Mouse (Mus musculus) skeletal muscle tissue, adult 2 months (tissue): ENCODE data around the gene Tead4.
"Not testable (repeated sequence)": the region's sequence is repeated elsewhere in the genome, so short reads cannot be mapped to it uniquely, and the experiment has no call there.

Experiments
- DNase-seq: peaks from one replicate; pipeline ENCODE4 v3.0.0-alpha.2; 2012; ENCODE audit warnings: low read depth, low spot score

Tead4 gene

GRCm38 (mm10) chr6:128237102-128237763 lies 63.4 kb downstream of the Tead4 start:
- DNase-seq = no peak

GRCm38 (mm10) chr6:128236581-128236980 lies 64.0 kb downstream of the Tead4 start:
- DNase-seq = peak; percentile 90

GRCm38 (mm10) chr6:128234206-128234605 lies 66.4 kb downstream of the Tead4 start:
- DNase-seq = peak; percentile 30

DNA sequence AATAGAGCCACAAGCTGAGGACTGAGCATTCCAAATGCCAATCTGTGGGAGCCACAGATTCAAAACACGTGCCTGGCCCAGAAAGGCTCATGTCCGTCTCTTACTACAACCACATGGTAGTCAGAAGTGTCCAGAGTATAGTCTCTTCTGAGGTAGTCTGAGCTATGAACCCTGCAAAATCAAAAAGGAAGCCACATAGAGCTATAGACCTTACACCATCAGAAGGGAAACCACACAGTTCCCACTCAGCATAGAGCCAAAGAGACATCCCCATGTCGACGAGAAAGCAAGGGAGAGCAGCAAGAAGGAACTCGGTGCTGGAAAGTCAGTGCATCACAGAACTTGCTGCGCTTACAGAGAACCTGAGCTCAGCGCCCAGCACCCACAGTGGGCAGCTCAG lies 68.4 kb downstream of the Tead4 start:
- DNase-seq = no peak

GRCm38 (mm10) chr6:128231741-128232140 lies 68.9 kb downstream of the Tead4 start:
- DNase-seq = no peak

- no peak for DNase-seq
Measured at GRCm38 (mm10) chr6:128227438-128228017, 73.1 kb downstream of the Tead4 start.

DNA sequence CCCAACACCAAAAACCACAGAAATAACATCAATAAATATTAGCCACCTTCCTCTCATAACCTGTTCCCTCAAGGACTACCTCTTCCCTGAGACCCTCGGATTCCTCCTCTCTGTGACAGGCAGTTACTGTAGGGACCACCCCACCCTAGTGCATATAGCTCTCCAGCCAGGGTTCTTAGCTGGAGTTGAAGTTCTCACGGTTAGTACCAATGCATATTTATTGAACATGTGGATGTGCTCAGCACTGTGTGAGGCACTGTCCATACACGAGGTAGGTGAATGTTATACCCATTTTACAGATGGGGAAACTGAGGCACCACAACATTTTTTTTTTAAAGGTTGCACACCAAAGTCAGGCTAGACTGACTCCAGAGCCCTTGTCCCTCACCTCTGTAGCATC lies 73.7 kb downstream of the Tead4 start:
- no peak for DNase-seq

DNA sequence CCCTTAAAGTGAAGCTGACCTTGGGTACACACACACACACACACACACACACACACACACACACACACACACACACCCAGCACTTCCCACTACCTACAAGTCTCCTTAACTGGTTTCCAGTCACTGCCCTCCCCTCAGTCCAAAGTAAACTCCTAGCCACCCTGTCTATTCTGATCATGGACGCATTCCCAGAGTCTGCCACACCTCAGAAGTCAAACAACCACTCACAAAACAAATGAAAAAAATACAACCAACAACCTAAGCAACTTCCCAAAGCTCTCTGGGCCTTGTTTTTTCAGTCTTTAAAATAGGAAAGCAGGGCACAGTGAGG lies 74.8 kb downstream of the Tead4 start:
- no peak for DNase-seq

DNA sequence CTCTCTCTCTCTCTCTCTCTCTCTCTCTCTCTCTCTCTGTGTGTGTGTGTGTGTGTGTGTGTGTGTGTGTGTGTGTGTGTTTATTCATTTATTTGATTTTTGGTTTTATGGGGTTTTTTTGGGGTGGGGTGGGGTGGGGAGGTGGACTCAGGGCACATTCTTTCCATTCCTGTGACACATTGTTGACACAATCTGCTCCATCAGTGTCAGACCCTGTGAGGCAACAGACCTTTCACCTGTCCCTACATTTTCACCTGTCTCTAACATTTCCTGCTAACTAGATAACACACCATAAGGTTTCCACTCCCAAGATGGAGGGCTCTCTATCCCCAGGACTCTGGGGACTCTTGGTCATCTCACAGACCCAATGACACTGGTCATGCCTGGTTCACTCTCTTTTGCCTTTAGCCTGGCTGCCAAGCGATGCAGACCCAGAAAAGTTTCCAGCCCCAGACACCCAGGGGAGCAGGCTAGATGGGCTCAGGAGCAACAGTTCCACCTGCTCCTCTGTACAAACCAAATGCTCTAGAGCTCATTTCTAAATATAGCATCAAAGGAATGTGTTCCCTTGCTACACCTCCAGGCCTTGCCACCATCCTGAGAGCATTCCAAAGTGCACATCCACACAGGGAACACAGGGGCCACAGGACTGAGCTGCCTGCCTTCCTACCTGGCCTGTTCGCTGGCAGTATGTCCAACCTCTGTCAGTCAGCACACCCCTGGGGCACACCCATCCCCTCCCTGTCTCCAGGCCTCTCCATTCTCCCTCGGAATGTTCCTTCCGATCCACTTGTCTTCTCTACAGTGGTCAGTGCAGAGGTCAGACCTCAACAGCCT lies 75.4 kb downstream of the Tead4 start:
- no peak for DNase-seq

DNA sequence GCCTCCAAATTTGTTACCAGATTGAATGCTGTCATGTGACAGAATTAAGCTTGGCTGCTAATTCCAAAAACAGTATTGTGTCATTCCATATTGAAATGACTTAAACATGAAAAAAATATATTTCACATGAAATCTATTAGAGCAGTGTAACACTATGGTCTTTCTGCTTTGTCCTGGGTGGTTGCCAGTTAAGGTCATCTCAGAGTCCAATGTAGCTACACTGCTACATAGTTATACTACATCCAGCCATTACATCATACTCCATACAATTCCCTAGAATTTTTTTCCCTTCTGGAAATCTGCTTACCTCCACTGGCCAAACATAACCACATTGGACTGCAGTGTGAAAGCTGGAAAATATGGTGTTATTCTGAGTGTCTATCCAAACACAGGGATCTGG lies 77.5 kb downstream of the Tead4 start:
- no peak for DNase-seq

DNA sequence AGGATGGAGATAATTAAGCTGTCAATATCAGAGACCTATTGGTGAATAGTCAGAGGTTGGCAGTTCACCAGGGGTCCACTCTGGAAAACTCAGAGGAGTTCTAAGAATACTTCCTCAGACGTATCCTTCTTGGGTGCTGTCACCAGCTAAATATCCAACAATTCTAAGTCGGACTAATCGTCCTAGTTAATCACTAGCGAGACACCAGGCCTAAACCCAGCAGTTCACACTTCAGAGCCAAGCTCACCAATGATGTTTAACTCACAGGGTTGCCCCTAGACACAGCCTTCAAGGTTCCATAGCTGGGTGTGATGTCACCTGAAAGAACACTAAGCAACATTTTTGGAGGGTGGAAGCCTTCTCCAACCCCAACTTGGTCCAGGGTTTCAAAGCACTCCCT lies 85.6 kb downstream of the Tead4 start:
- not testable (repeated sequence) for DNase-seq

GRCm38 (mm10) chr6:128209199-128209598 lies 91.4 kb downstream of the Tead4 start:
- DNase-seq = not testable (repeated sequence)

- DNase-seq = no peak
Measured at GRCm38 (mm10) chr6:128208491-128209170, 92.0 kb downstream of the Tead4 start.

GRCm38 (mm10) chr6:128203557-128203956 lies 97.1 kb downstream of the Tead4 start:
- no peak for DNase-seq

GRCm38 (mm10) chr6:128200847-128201640 lies 99.6 kb downstream of the Tead4 start:
- no peak for DNase-seq

DNA sequence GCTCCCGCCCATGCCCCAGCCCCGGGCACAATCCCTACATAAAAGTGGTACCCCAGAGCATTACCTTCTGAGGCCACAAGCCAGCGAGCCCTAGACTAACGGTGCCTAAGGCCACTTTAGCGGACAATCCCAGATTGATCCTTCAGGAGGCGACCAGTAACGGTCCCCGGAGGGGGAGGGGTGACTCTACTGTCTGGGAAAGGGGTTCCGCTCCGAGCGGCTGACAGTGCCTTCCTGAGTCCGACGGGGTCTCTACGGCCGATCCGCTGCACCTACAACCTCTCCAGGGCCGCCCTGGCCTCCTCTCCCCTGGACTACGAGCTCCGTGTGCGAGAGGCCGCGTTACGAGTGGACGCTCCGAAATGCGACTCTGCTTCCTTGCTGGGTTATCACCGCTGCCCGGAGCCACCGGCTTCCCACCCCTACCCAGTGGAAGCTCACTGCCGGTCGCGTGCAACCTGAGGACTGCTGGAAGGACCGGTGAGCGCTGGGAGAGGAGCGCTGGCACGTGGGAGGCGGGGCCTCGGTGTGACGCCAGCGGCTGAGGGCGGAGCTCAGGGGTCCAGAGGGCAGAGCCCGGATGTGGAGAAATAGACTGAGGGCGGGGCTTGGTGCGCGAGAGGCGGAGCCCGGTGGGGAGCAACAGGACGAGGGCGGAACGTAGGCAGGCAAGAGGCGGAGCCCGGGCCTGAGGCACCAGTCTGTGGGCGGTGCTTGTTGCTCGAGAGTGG lies 100.3 kb downstream of the Tead4 start:
- peak; percentile 93 for DNase-seq

GRCm38 (mm10) chr6:128183521-128183920 lies 117.1 kb downstream of the Tead4 start:
- DNase-seq = no peak

- DNase-seq = no peak
Measured at GRCm38 (mm10) chr6:128181176-128181575, 119.4 kb downstream of the Tead4 start.

GRCm38 (mm10) chr6:128179651-128180050 lies 121.0 kb downstream of the Tead4 start:
- no peak for DNase-seq

- no peak for DNase-seq
Measured at GRCm38 (mm10) chr6:128179247-128179646, 121.4 kb downstream of the Tead4 start.

DNA sequence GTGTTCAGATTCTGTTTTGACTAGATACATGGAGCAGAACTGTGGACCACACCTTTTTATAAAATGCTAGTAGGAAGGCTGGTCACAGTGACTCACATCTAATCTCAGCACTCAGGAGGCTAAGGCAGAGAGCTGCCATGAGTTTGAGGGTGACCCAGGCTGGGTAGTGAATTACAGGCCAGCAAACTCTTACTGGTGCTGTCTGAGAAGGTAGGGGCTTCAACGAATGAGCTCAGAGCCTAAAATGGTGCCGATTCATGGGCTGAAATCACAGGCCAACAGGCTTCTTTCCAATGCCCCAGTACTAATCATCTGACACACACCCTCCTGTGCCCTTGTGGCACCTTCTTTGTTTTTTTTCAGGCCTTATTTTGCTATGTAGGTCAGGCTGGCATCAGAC lies 121.9 kb downstream of the Tead4 start:
- DNase-seq = no peak
